Mouse (Mus musculus): ENCODE results near the gene Gm28171.
"Not testable (repeated sequence)": the region's sequence is repeated elsewhere in the genome, so short reads cannot be mapped to it uniquely, and the experiment has no call there.

Gm28171 gene

GRCm38 (mm10) chrY:5793095-5793494, at the start of gene Gm28171:
Gm28171 (plus strand) TSS chrY:5793395.
- not testable (repeated sequence) for ATAC-seq (ENCODE audit: insufficient number of reproducible peaks, low FRiP score, low TSS enrichment)
